Mouse (Mus musculus): ENCODE results near the gene Stim1. TPM values are rescaled to one million over a fixed set of nuclear protein-coding genes. Genes with fewer than 3 reads are reported as not detected.

The Stim1 gene
- total RNA-seq, 1 experiment = 22.4 TPM

GRCm38 (mm10) chr7:102361297-102361696, 93.7 kb downstream of the Stim1 start:
- H3K9me3 ChIP-seq (ENCODE audit: control insufficient read depth, insufficient read depth, low read depth, low read length) = no peaks in the 10 kb centered on the region
- TF ChIP-seq ZC3H11A (IDR thresholded peaks at IDR 0.05; ENCODE audit: borderline replicate concordance, low read depth, low read length) (no peak), HCFC1 (IDR thresholded peaks at IDR 0.05; ENCODE audit: borderline replicate concordance, insufficient read depth, low read length) (no peak)
- H3K4me1 ChIP-seq (ENCODE audit: control insufficient read depth in 2 of 2, insufficient read depth in 2 of 2, low read length in 2 of 2, poor library complexity in 1 of 2) = no peaks in the 10 kb centered on the region
- H3K9ac ChIP-seq (ENCODE audit: insufficient read depth, low read depth, low read length, poor library complexity, severe bottlenecking) = no peak overlapping the region
- no peak overlapping the region for H3K4me3 ChIP-seq (ENCODE audit: insufficient read depth in 1 of 2, low read depth in 1 of 2, low read length in 2 of 2, poor library complexity in 1 of 2, severe bottlenecking in 1 of 2)
- in situ Hi-C loops (cut with MboI; ENCODE audit: low sequenced_read_pairs in 2 of 2, unreplicated experiment in 2 of 2) = no loop called here
- no peak overlapping the region for H3K27ac ChIP-seq (ENCODE audit: insufficient read depth, low read depth, low read length, poor library complexity, severe bottlenecking)
- no peaks in the 10 kb centered on the region for H3K36me3 ChIP-seq (ENCODE audit: control insufficient read depth, insufficient read depth, low read length, poor library complexity, severe bottlenecking)
- DNase-seq (ENCODE audit: low read depth, low spot score) = no peak

GRCm38 (mm10) chr7:102363853-102364252, 96.2 kb downstream of the Stim1 start:
- H3K9ac ChIP-seq (ENCODE audit: insufficient read depth, low read depth, low read length, poor library complexity, severe bottlenecking) = no peak overlapping the region
- no peak for DNase-seq (ENCODE audit: low read depth, low spot score)
- H3K4me3 ChIP-seq (ENCODE audit: insufficient read depth in 1 of 2, low read depth in 1 of 2, low read length in 2 of 2, poor library complexity in 1 of 2, severe bottlenecking in 1 of 2) = no peak overlapping the region
- no peaks in the 10 kb centered on the region for H3K4me1 ChIP-seq (ENCODE audit: control insufficient read depth in 2 of 2, insufficient read depth in 2 of 2, low read length in 2 of 2, poor library complexity in 1 of 2)
- in situ Hi-C loops (cut with MboI; ENCODE audit: low sequenced_read_pairs in 2 of 2, unreplicated experiment in 2 of 2) = no loop called here
- TF ChIP-seq HCFC1 (IDR thresholded peaks at IDR 0.05; ENCODE audit: borderline replicate concordance, insufficient read depth, low read length) (no peak), ZC3H11A (IDR thresholded peaks at IDR 0.05; ENCODE audit: borderline replicate concordance, low read depth, low read length) (no peak), ZNF384 (IDR thresholded peaks at IDR 0.05; ENCODE audit: low read depth, low read length) (no peak), CHD2 (IDR thresholded peaks at IDR 0.05; ENCODE audit: low read depth, low read length) (no peak), MAFK (IDR thresholded peaks at IDR 0.05; ENCODE audit: insufficient read depth, low read depth, low read length) (no peak)
- H3K9me3 ChIP-seq (ENCODE audit: control insufficient read depth, insufficient read depth, low read depth, low read length) = no peaks in the 10 kb centered on the region
- H3K36me3 ChIP-seq (ENCODE audit: control insufficient read depth, insufficient read depth, low read length, poor library complexity, severe bottlenecking) = no peaks in the 10 kb centered on the region
- no peak overlapping the region for H3K27ac ChIP-seq (ENCODE audit: insufficient read depth, low read depth, low read length, poor library complexity, severe bottlenecking)

- no peak for TF ChIP-seq MAFK (IDR thresholded peaks at IDR 0.05; ENCODE audit: insufficient read depth, low read depth, low read length)
- no peak for TF ChIP-seq ZNF384 (IDR thresholded peaks at IDR 0.05; ENCODE audit: low read depth, low read length)
- no peak for TF ChIP-seq CHD2 (IDR thresholded peaks at IDR 0.05; ENCODE audit: low read depth, low read length)
- no peak for TF ChIP-seq ZC3H11A (IDR thresholded peaks at IDR 0.05; ENCODE audit: borderline replicate concordance, low read depth, low read length)
- no peak for TF ChIP-seq HCFC1 (IDR thresholded peaks at IDR 0.05; ENCODE audit: borderline replicate concordance, insufficient read depth, low read length)
- no peak overlapping the region for H3K4me3 ChIP-seq (ENCODE audit: insufficient read depth in 1 of 2, low read depth in 1 of 2, low read length in 2 of 2, poor library complexity in 1 of 2, severe bottlenecking in 1 of 2)
- H3K4me1 ChIP-seq (ENCODE audit: control insufficient read depth in 2 of 2, insufficient read depth in 2 of 2, low read length in 2 of 2, poor library complexity in 1 of 2) = no peaks in the 10 kb centered on the region
- H3K27ac ChIP-seq (ENCODE audit: insufficient read depth, low read depth, low read length, poor library complexity, severe bottlenecking) = no peak overlapping the region
- no peaks in the 10 kb centered on the region for H3K36me3 ChIP-seq (ENCODE audit: control insufficient read depth, insufficient read depth, low read length, poor library complexity, severe bottlenecking)
- no peak overlapping the region for H3K9ac ChIP-seq (ENCODE audit: insufficient read depth, low read depth, low read length, poor library complexity, severe bottlenecking)
- DNase-seq (ENCODE audit: low read depth, low spot score) = no peak
- in situ Hi-C loops (cut with MboI; ENCODE audit: low sequenced_read_pairs in 2 of 2, unreplicated experiment in 2 of 2) = no loop called here
- H3K9me3 ChIP-seq (ENCODE audit: control insufficient read depth, insufficient read depth, low read depth, low read length) = no peaks in the 10 kb centered on the region
These were observed 102.1 kb downstream of the Stim1 start for GRCm38 (mm10) chr7:102369661-102370060.

GRCm38 (mm10) chr7:102370526-102370925, 102.9 kb downstream of the Stim1 start:
- Histone ChIP-seq H3K27ac (ENCODE audit: insufficient read depth, low read depth, low read length, poor library complexity, severe bottlenecking) (no peak overlapping the region), H3K4me3 (ENCODE audit: insufficient read depth in 1 of 2, low read depth in 1 of 2, low read length in 2 of 2, poor library complexity in 1 of 2, severe bottlenecking in 1 of 2) (no peak overlapping the region), H3K36me3 (ENCODE audit: control insufficient read depth, insufficient read depth, low read length, poor library complexity, severe bottlenecking) (no peaks in the 10 kb centered on the region), H3K9me3 (ENCODE audit: control insufficient read depth, insufficient read depth, low read depth, low read length) (no peaks in the 10 kb centered on the region), H3K4me1 (ENCODE audit: control insufficient read depth in 2 of 2, insufficient read depth in 2 of 2, low read length in 2 of 2, poor library complexity in 1 of 2) (no peaks in the 10 kb centered on the region), H3K9ac (ENCODE audit: insufficient read depth, low read depth, low read length, poor library complexity, severe bottlenecking) (no peak overlapping the region)
- DNase-seq (ENCODE audit: low read depth, low spot score) = no peak
- in situ Hi-C loops (cut with MboI; ENCODE audit: low sequenced_read_pairs in 2 of 2, unreplicated experiment in 2 of 2) = no loop called here
- no peak for TF ChIP-seq MAFK (IDR thresholded peaks at IDR 0.05; ENCODE audit: insufficient read depth, low read depth, low read length)
- no peak for TF ChIP-seq HCFC1 (IDR thresholded peaks at IDR 0.05; ENCODE audit: borderline replicate concordance, insufficient read depth, low read length)
- TF ChIP-seq ZC3H11A (IDR thresholded peaks at IDR 0.05; ENCODE audit: borderline replicate concordance, low read depth, low read length) = no peak
- no peak for TF ChIP-seq ZNF384 (IDR thresholded peaks at IDR 0.05; ENCODE audit: low read depth, low read length)
- no peak for TF ChIP-seq CHD2 (IDR thresholded peaks at IDR 0.05; ENCODE audit: low read depth, low read length)

- H3K9me3 ChIP-seq (ENCODE audit: control insufficient read depth, insufficient read depth, low read depth, low read length) = no peaks in the 10 kb centered on the region
- no peak overlapping the region for H3K27ac ChIP-seq (ENCODE audit: insufficient read depth, low read depth, low read length, poor library complexity, severe bottlenecking)
- H3K9ac ChIP-seq (ENCODE audit: insufficient read depth, low read depth, low read length, poor library complexity, severe bottlenecking) = no peak overlapping the region
- DNase-seq (ENCODE audit: low read depth, low spot score) = no peak
- H3K36me3 ChIP-seq (ENCODE audit: control insufficient read depth, insufficient read depth, low read length, poor library complexity, severe bottlenecking) = no peaks in the 10 kb centered on the region
- TF ChIP-seq CHD2 (IDR thresholded peaks at IDR 0.05; ENCODE audit: low read depth, low read length) = no peak
- TF ChIP-seq HCFC1 (IDR thresholded peaks at IDR 0.05; ENCODE audit: borderline replicate concordance, insufficient read depth, low read length) = no peak
- no peak overlapping the region for H3K4me3 ChIP-seq (ENCODE audit: insufficient read depth in 1 of 2, low read depth in 1 of 2, low read length in 2 of 2, poor library complexity in 1 of 2, severe bottlenecking in 1 of 2)
- in situ Hi-C loops (cut with MboI; ENCODE audit: low sequenced_read_pairs in 2 of 2, unreplicated experiment in 2 of 2) = no loop called here
- H3K4me1 ChIP-seq (ENCODE audit: control insufficient read depth in 2 of 2, insufficient read depth in 2 of 2, low read length in 2 of 2, poor library complexity in 1 of 2) = no peaks in the 10 kb centered on the region
These were observed 105.9 kb downstream of the Stim1 start for GRCm38 (mm10) chr7:102373382-102374072.

Measured in ES-E14 (cell line).